Mouse (Mus musculus) neutrophil, adult 83 days (primary cell): Measurements from ENCODE around the gene Atp9a. TPM values are rescaled to one million over a fixed set of nuclear protein-coding genes. Genes with fewer than 3 reads are reported as not detected.

Experiments
- total RNA-seq, 2 experiments: library from RNA; stranded (reverse); gene quantifications; one replicate each; pipeline ENCODE4 v1.2.4; 2023

The Atp9a gene
- total RNA-seq: 1 to 10 TPM; 1.5 to 1.7 TPM

GRCm38 (mm10) chr2:168742059-168742627 is at the start of gene Atp9a:
TSS of gene Atp9a (minus strand) at chr2:168742409.

GRCm38 (mm10) chr2:168767582-168767981 is 25.4 kb upstream of the Atp9a start, which contains the start of gene Sall4:
TSS of gene Sall4 (minus strand) at chr2:168767943.

DNA sequence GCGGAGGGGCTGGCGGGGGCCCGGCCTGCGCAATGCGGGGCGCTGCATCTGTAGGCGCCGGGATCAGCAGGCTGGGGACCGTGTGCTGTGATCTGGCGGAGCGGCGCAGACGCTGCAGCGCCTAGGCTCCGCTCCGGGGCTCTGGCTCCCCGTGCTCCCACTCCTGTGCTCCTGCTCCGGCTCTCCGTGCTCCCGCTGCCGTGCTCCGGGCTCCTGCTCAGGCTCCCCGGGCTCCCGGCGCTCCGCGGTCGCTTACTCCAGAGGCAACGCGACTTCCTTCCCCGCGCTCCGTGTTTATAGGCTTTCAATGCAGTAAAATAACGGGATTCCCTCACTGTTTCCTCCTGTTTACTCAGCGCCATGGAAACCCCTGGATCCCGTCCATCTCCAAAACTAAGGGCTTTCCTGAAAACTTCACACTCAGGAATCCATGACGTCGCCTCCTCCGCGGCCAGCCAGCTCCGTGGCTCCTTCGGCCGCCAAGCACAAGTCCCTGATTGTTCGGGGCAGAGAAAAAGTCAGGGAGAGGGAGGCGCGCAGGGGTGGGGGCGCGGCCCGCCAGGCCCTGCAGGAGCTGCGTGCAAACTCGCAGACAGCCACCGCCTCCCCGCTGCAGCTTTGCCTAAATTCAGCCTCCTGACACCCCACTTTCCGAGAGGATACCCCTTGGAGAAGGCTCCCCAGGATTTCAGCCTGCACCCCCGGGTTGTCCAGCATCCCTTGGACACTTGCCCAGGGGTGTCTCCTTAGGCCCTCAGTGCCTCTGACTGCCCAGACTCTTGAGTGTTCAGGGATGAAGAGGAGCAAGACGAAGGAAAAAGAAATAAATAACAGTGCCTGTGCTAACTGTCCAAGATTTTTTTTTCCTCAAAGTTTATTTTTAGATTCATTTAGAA is 140.5 kb downstream of the Atp9a start, which contains the start of gene Nfatc2:
Gene Nfatc2, minus strand, starts transcription at position 167 of the 896 bp plus-strand sequence.

Other genes with a start within 250 kb of the Atp9a start
- gene Nfatc2, start 140.8 kb downstream of the Atp9a start, total RNA-seq: 1 to 10 TPM; 6.5 to 8.6 TPM
- gene Sall4, start 25.5 kb upstream of the Atp9a start, total RNA-seq: not detected
- gene Zfp64, start 213.2 kb upstream of the Atp9a start, total RNA-seq: 1 to 10 TPM; 7.4 to 7.5 TPM